Mouse (Mus musculus): ENCODE measurements around the gene Emilin1. TPM values are rescaled to one million over a fixed set of nuclear protein-coding genes. Genes with fewer than 3 reads are reported as not detected.

Gene Emilin1
- polyA plus RNA-seq, 1 experiment, result 3.2 TPM

- Histone ChIP-seq H3K4me1 (ENCODE audit: control insufficient read depth, insufficient read depth, low read length) (peaks cover 4% of the 10 kb centered on the region), H3K9me3 (replicated peaks; ENCODE audit: control insufficient read depth, insufficient read depth, low read length, poor library complexity, severe bottlenecking) (no peaks in the 10 kb centered on the region), H3K9ac (ENCODE audit: low read depth, poor library complexity, severe bottlenecking) (0 out of 2 replicates have a peak overlapping the region, but pooled peaks have one; percentile 4), H3K27me3 (ENCODE audit: control insufficient read depth, insufficient read depth, low read length, poor library complexity, severe bottlenecking) (no peaks in the 10 kb centered on the region), H3K27ac (ENCODE audit: insufficient read depth, low read length) (no peak overlapping the region), H3K4me3 (ENCODE audit: low read depth, low read length) (peak overlapping the region; percentile 21; the same call in 1 of the 2 replicates), H3K36me3 (ENCODE audit: control insufficient read depth, insufficient read depth, low read length, poor library complexity, severe bottlenecking) (no peaks in the 10 kb centered on the region)
- TF ChIP-seq POLR2A (IDR thresholded peaks at IDR 0.05; ENCODE audit: insufficient read depth, low read length) (no peak), CTCF (IDR thresholded peaks at IDR 0.05; ENCODE audit: low read depth, low read length) (no peak), EP300 (IDR thresholded peaks at IDR 0.05; ENCODE audit: insufficient read depth, low read depth, low read length) (no peak)
Measured at GRCm38 (mm10) chr5:30919831-30920614, 6.8 kb downstream of the Emilin1 start.

GRCm38 (mm10) chr5:30920621-30921020, 7.4 kb downstream of the Emilin1 start:
- H3K27ac ChIP-seq (ENCODE audit: insufficient read depth, low read length), result no peak overlapping the region
- H3K9me3 ChIP-seq (replicated peaks; ENCODE audit: control insufficient read depth, insufficient read depth, low read length, poor library complexity, severe bottlenecking), result no peaks in the 10 kb centered on the region
- TF ChIP-seq POLR2A (IDR thresholded peaks at IDR 0.05; ENCODE audit: insufficient read depth, low read length) (no peak), CTCF (IDR thresholded peaks at IDR 0.05; ENCODE audit: low read depth, low read length) (no peak), EP300 (IDR thresholded peaks at IDR 0.05; ENCODE audit: insufficient read depth, low read depth, low read length) (no peak)
- H3K4me3 ChIP-seq (ENCODE audit: low read depth, low read length), result peak overlapping the region; percentile 21
- H3K36me3 ChIP-seq (ENCODE audit: control insufficient read depth, insufficient read depth, low read length, poor library complexity, severe bottlenecking), result no peaks in the 10 kb centered on the region
- H3K27me3 ChIP-seq (ENCODE audit: control insufficient read depth, insufficient read depth, low read length, poor library complexity, severe bottlenecking), result no peaks in the 10 kb centered on the region
- H3K9ac ChIP-seq (ENCODE audit: low read depth, poor library complexity, severe bottlenecking), result 0 out of 2 replicates have a peak overlapping the region, but pooled peaks have one; percentile 4
- peaks cover 4% of the 10 kb centered on the region for H3K4me1 ChIP-seq (ENCODE audit: control insufficient read depth, insufficient read depth, low read length)

- no peak within 1 kb of the TSS for H3K27ac ChIP-seq (ENCODE audit: insufficient read depth, low read length)
- H3K36me3 ChIP-seq (ENCODE audit: control insufficient read depth, insufficient read depth, low read length, poor library complexity, severe bottlenecking), result no peaks in the 10 kb centered on the region
- TF ChIP-seq POLR2A (IDR thresholded peaks at IDR 0.05; ENCODE audit: insufficient read depth, low read length), result peak; percentile 64
- TF ChIP-seq EP300 (IDR thresholded peaks at IDR 0.05; ENCODE audit: insufficient read depth, low read depth, low read length), result 0 out of 2 replicates have a peak, but pooled peaks have one; percentile 5
- peak; percentile 86 for TF ChIP-seq CTCF (IDR thresholded peaks at IDR 0.05; ENCODE audit: low read depth, low read length)
- no peaks in the 10 kb centered on the region for H3K27me3 ChIP-seq (ENCODE audit: control insufficient read depth, insufficient read depth, low read length, poor library complexity, severe bottlenecking)
- H3K9me3 ChIP-seq (replicated peaks; ENCODE audit: control insufficient read depth, insufficient read depth, low read length, poor library complexity, severe bottlenecking), result no peaks in the 10 kb centered on the region
- peaks cover 4% of the 10 kb centered on the region for H3K4me1 ChIP-seq (ENCODE audit: control insufficient read depth, insufficient read depth, low read length)
- peak within 1 kb of the TSS; percentile 80 for H3K4me3 ChIP-seq (ENCODE audit: low read depth, low read length)
- H3K9ac ChIP-seq (ENCODE audit: low read depth, poor library complexity, severe bottlenecking), result peak within 1 kb of the TSS; percentile 62
Measured at GRCm38 (mm10) chr5:30921256-30922033, 8.2 kb downstream of the Emilin1 start, which contains the start of gene Khk. Gene Khk (plus strand): TSS chr5:30921431.

- Histone ChIP-seq H3K4me1 (ENCODE audit: control insufficient read depth, insufficient read depth, low read length) (peaks cover 4% of the 10 kb centered on the region), H3K4me3 (ENCODE audit: low read depth, low read length) (no peak overlapping the region), H3K36me3 (ENCODE audit: control insufficient read depth, insufficient read depth, low read length, poor library complexity, severe bottlenecking) (no peaks in the 10 kb centered on the region), H3K9ac (ENCODE audit: low read depth, poor library complexity, severe bottlenecking) (peak overlapping the region; percentile 62; the same call in 1 of the 2 replicates), H3K9me3 (replicated peaks; ENCODE audit: control insufficient read depth, insufficient read depth, low read length, poor library complexity, severe bottlenecking) (no peaks in the 10 kb centered on the region), H3K27me3 (ENCODE audit: control insufficient read depth, insufficient read depth, low read length, poor library complexity, severe bottlenecking) (no peaks in the 10 kb centered on the region), H3K27ac (ENCODE audit: insufficient read depth, low read length) (no peak overlapping the region)
- TF ChIP-seq CTCF (IDR thresholded peaks at IDR 0.05; ENCODE audit: low read depth, low read length) (no peak), EP300 (IDR thresholded peaks at IDR 0.05; ENCODE audit: insufficient read depth, low read depth, low read length) (no peak), POLR2A (IDR thresholded peaks at IDR 0.05; ENCODE audit: insufficient read depth, low read length) (no peak)
Measured at GRCm38 (mm10) chr5:30922581-30923041, 9.4 kb downstream of the Emilin1 start.

- no peaks in the 10 kb centered on the region for H3K36me3 ChIP-seq (ENCODE audit: control insufficient read depth, insufficient read depth, low read length, poor library complexity, severe bottlenecking)
- TF ChIP-seq CTCF (IDR thresholded peaks at IDR 0.05; ENCODE audit: low read depth, low read length) (no peak), POLR2A (IDR thresholded peaks at IDR 0.05; ENCODE audit: insufficient read depth, low read length) (no peak), EP300 (IDR thresholded peaks at IDR 0.05; ENCODE audit: insufficient read depth, low read depth, low read length) (no peak)
- H3K27me3 ChIP-seq (ENCODE audit: control insufficient read depth, insufficient read depth, low read length, poor library complexity, severe bottlenecking), result no peaks in the 10 kb centered on the region
- H3K4me3 ChIP-seq (ENCODE audit: low read depth, low read length), result no peak overlapping the region
- H3K27ac ChIP-seq (ENCODE audit: insufficient read depth, low read length), result no peak overlapping the region
- no peak overlapping the region for H3K9ac ChIP-seq (ENCODE audit: low read depth, poor library complexity, severe bottlenecking)
- no peaks in the 10 kb centered on the region for H3K9me3 ChIP-seq (replicated peaks; ENCODE audit: control insufficient read depth, insufficient read depth, low read length, poor library complexity, severe bottlenecking)
- H3K4me1 ChIP-seq (ENCODE audit: control insufficient read depth, insufficient read depth, low read length), result peaks cover 4% of the 10 kb centered on the region
Measured at GRCm38 (mm10) chr5:30923119-30923518, 9.9 kb downstream of the Emilin1 start.
